In the genomic region with DNA sequence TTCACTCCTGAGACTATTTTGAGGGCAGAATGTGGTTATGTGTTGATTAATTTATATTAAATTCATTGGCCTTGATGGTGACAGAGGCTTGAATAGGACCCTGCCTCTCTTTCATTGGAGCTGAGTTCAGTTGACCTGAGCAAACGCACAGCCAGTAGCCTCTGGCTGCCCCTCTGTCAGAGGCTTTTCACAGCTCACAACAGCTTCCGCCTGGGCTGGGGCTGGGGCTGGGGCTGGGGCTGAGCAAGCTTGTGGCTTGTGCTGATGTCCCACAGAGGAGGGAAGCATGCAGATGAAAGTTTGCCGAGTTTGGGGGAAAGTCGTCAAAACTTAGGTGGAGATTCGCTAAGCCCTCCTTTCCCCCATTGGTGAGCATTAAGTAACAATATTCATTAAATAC, we compare ENCODE assay signal across 24 mouse cellular contexts.
DNase-seq lines count a peak whose midpoint lies in the region; ATAC-seq and TF ChIP-seq lines count a peak whose summit lies in the region.
"Had no signal": no experiment of that assay in that cellular context is flagged by ENCODE, and none has a peak within 500 bp of the region (broad histone marks: within the 10 kb centered on the region; RNA-seq: fewer than 3 reads in every experiment).

No protein-coding gene starts in this region.

- H3K4me3 ChIP-seq in hindbrain, embryonic 10.5 days = no peak overlapping the region
- no peak overlapping the region for H3K4me3 ChIP-seq in hindbrain, embryonic 16.5 days (ENCODE audit: low read length)
- no peak overlapping the region for H3K4me3 ChIP-seq in kidney, postnatal 0 days (replicated peaks; ENCODE audit: low read depth, low read length)
- no peak overlapping the region for H3K4me3 ChIP-seq in midbrain, embryonic 10.5 days
- no peak overlapping the region for H3K4me3 ChIP-seq in midbrain, embryonic 13.5 days (replicated peaks)
- H3K4me3 ChIP-seq: embryonic facial prominence, embryonic 10.5 days; embryonic facial prominence, embryonic 15.5 days; forebrain, embryonic 13.5 days; heart, adult 2 months; heart, embryonic 12.5 days; limb, embryonic 12.5 days; megakaryocyte, embryonic 14.5 days had no signal

- no peaks in the 10 kb centered on the region for H3K36me3 ChIP-seq in hindbrain, embryonic 10.5 days
- no peaks in the 10 kb centered on the region for H3K36me3 ChIP-seq in hindbrain, embryonic 16.5 days (ENCODE audit: control insufficient read depth, insufficient read depth, low read length)
- no peaks in the 10 kb centered on the region for H3K36me3 ChIP-seq in kidney, postnatal 0 days (ENCODE audit: insufficient read depth, low read length)
- H3K36me3 ChIP-seq in midbrain, embryonic 10.5 days = no peaks in the 10 kb centered on the region
- no peaks in the 10 kb centered on the region for H3K36me3 ChIP-seq in midbrain, embryonic 13.5 days
- H3K36me3 ChIP-seq: embryonic facial prominence, embryonic 10.5 days; embryonic facial prominence, embryonic 15.5 days; heart, embryonic 12.5 days; limb, embryonic 12.5 days had no signal

- no peak for ATAC-seq in hindbrain, embryonic 16.5 days
- 0 out of 2 replicates have a peak, but pooled peaks have one; percentile 29 for ATAC-seq in kidney, postnatal 0 days (replicated peaks; ENCODE audit: low FRiP score, low read depth)
- no peak for ATAC-seq in midbrain, embryonic 13.5 days
- ATAC-seq: activated CD4-positive, CD25-positive, alpha-beta regulatory T cell, adult 4 months; forebrain, embryonic 13.5 days; lung, postnatal 0 days had no signal

- H3K27ac ChIP-seq in hindbrain, embryonic 10.5 days = peak overlapping the region; percentile 69; the same call in 1 of the 2 replicates
- no peak overlapping the region for H3K27ac ChIP-seq in hindbrain, embryonic 16.5 days (ENCODE audit: low read depth, low read length)
- H3K27ac ChIP-seq in kidney, postnatal 0 days = no peak overlapping the region
- peak overlapping the region; percentile 55 for H3K27ac ChIP-seq in midbrain, embryonic 10.5 days (replicated peaks)
- no peak overlapping the region for H3K27ac ChIP-seq in midbrain, embryonic 13.5 days
- H3K27ac ChIP-seq: embryonic facial prominence, embryonic 15.5 days; forebrain, embryonic 13.5 days; heart, adult 2 months; limb, embryonic 12.5 days had no signal

- no peak for TF ChIP-seq CTCF in kidney, postnatal 0 days (IDR thresholded peaks at IDR 0.05; ENCODE audit: low read depth)

- no peak overlapping the region for H3K4me2 ChIP-seq in hindbrain, embryonic 16.5 days (ENCODE audit: low read length)
- no peak overlapping the region for H3K4me2 ChIP-seq in kidney, postnatal 0 days (ENCODE audit: low read length)
- no peak overlapping the region for H3K4me2 ChIP-seq in midbrain, embryonic 13.5 days (replicated peaks)
- H3K4me2 ChIP-seq: embryonic facial prominence, embryonic 15.5 days; forebrain, embryonic 13.5 days; heart, embryonic 12.5 days; limb, embryonic 12.5 days; liver, embryonic 11.5 days had no signal

- 15% methylated on average over 5 of the region's 5 CpGs for WGBS in hindbrain, embryonic 10.5 days
- 24% methylated on average over 5 of the region's 5 CpGs for WGBS in hindbrain, embryonic 16.5 days
- WGBS in kidney, postnatal 0 days = 42% methylated on average over 5 of the region's 5 CpGs
- 29% methylated on average over 5 of the region's 5 CpGs for WGBS in midbrain, embryonic 10.5 days
- WGBS in midbrain, embryonic 13.5 days = 21% methylated on average over 5 of the region's 5 CpGs

- no peak overlapping the region for H3K9ac ChIP-seq in hindbrain, embryonic 16.5 days (ENCODE audit: low read depth, low read length)
- H3K9ac ChIP-seq in kidney, postnatal 0 days (ENCODE audit: low read depth, low read length) = no peak overlapping the region
- H3K9ac ChIP-seq in midbrain, embryonic 13.5 days (replicated peaks) = no peak overlapping the region
- H3K9ac ChIP-seq: embryonic facial prominence, embryonic 15.5 days; forebrain, embryonic 13.5 days; heart, embryonic 12.5 days; limb, embryonic 12.5 days had no signal

- peak; percentile 25 for DNase-seq in hindbrain, embryonic 10.5 days (ENCODE audit: low spot score)
- DNase-seq in kidney, postnatal 0 days (ENCODE audit: low spot score) = peak; percentile 67
- DNase-seq in kidney, adult 8-10 months = no peak
- DNase-seq in midbrain, embryonic 10.5 days (ENCODE audit: low spot score) = no peak
- DNase-seq in kidney, postnatal 4 days = peak; percentile 50 to 61
- no peak for DNase-seq in B cell, adult 2 months
- DNase-seq: adrenal gland, adult 2 months; adrenal gland, postnatal 36 days; cerebellum, adult 18-20 months; cerebellum, postnatal 10 days; heart, adult 2 months; midbrain, embryonic 14.5 days had no signal

- H3K4me1 ChIP-seq in hindbrain, embryonic 10.5 days (replicated peaks) = peaks cover 59% of the 10 kb centered on the region
- H3K4me1 ChIP-seq in hindbrain, embryonic 16.5 days (ENCODE audit: control insufficient read depth, insufficient read depth, low read depth, low read length) = peaks cover 4% of the 10 kb centered on the region
- H3K4me1 ChIP-seq in kidney, postnatal 0 days (replicated peaks; ENCODE audit: insufficient read depth, low read length) = no peaks in the 10 kb centered on the region; the same call in 1 of the 2 replicates
- peaks cover 60% of the 10 kb centered on the region for H3K4me1 ChIP-seq in midbrain, embryonic 10.5 days
- H3K4me1 ChIP-seq in midbrain, embryonic 13.5 days (replicated peaks) = peaks cover 65% of the 10 kb centered on the region

- H3K9me3 ChIP-seq in hindbrain, embryonic 10.5 days = no peaks in the 10 kb centered on the region
- H3K9me3 ChIP-seq in hindbrain, embryonic 16.5 days (ENCODE audit: control insufficient read depth, low read length) = no peaks in the 10 kb centered on the region
- H3K9me3 ChIP-seq in kidney, postnatal 0 days (replicated peaks; ENCODE audit: low read length) = no peaks in the 10 kb centered on the region
- no peaks in the 10 kb centered on the region for H3K9me3 ChIP-seq in midbrain, embryonic 10.5 days (replicated peaks)
- H3K9me3 ChIP-seq in midbrain, embryonic 13.5 days = no peaks in the 10 kb centered on the region
- H3K9me3 ChIP-seq: embryonic facial prominence, embryonic 10.5 days; embryonic facial prominence, embryonic 15.5 days; forebrain, embryonic 13.5 days; heart, embryonic 12.5 days; limb, embryonic 12.5 days; megakaryocyte, embryonic 14.5 days had no signal

- no peaks in the 10 kb centered on the region for H3K27me3 ChIP-seq in hindbrain, embryonic 10.5 days (ENCODE audit: insufficient read depth, poor library complexity, severe bottlenecking)
- H3K27me3 ChIP-seq in hindbrain, embryonic 16.5 days (replicated peaks; ENCODE audit: control insufficient read depth, insufficient read depth, low read length) = no peaks in the 10 kb centered on the region
- no peaks in the 10 kb centered on the region for H3K27me3 ChIP-seq in kidney, postnatal 0 days (ENCODE audit: insufficient read depth, low read length)
- no peaks in the 10 kb centered on the region for H3K27me3 ChIP-seq in midbrain, embryonic 10.5 days (ENCODE audit: low read depth, poor library complexity, severe bottlenecking)
- H3K27me3 ChIP-seq in midbrain, embryonic 13.5 days = no peaks in the 10 kb centered on the region
- H3K27me3 ChIP-seq: CH12.LX; embryonic facial prominence, embryonic 15.5 days; forebrain, embryonic 13.5 days; heart, embryonic 12.5 days; limb, embryonic 12.5 days had no signal

Comparison
In these comparisons a context has a peak if more than half of its experiments do, and no peak if none do; other contexts are left out.
1. DNase-seq: peak in hindbrain, embryonic 10.5 days (single experiment), kidney, postnatal 0 days (single experiment) and kidney, postnatal 4 days (2 of 2); none in kidney, adult 8-10 months (0 of 2), midbrain, embryonic 10.5 days (single experiment) and B cell, adult 2 months (0 of 2).
2. H3K27ac ChIP-seq: peak in hindbrain, embryonic 10.5 days (single experiment) and midbrain, embryonic 10.5 days (single experiment); none in hindbrain, embryonic 16.5 days (single experiment), kidney, postnatal 0 days (single experiment) and midbrain, embryonic 13.5 days (single experiment).